Mouse (Mus musculus): Measurements from ENCODE around the gene P2ry2. TPM values are rescaled to one million over a fixed set of nuclear protein-coding genes. Genes with fewer than 3 reads are reported as not detected.

The P2ry2 gene
- polyA plus RNA-seq, 2 experiments: 2.1 to 3.2 TPM

GRCm38 (mm10) chr7:101014041-101014440, 1.4 kb upstream of the P2ry2 start:
- no peak overlapping the region for H3K4me3 ChIP-seq (replicated peaks; ENCODE audit: low read length)
- H3K4me1 ChIP-seq (ENCODE audit: control insufficient read depth, insufficient read depth, low read length): peaks cover 16% of the 10 kb centered on the region; the same call in 1 of the 2 replicates
- no peak for TF ChIP-seq POLR2A (IDR thresholded peaks at IDR 0.05; ENCODE audit: borderline replicate concordance, extremely low read depth, insufficient read depth, insufficient read length)
- no peaks in the 10 kb centered on the region for H3K9me3 ChIP-seq (ENCODE audit: control insufficient read depth, low read length)
- H3K27me3 ChIP-seq (ENCODE audit: control insufficient read depth, insufficient read depth, low read length): peaks cover 27% of the 10 kb centered on the region
- no peak overlapping the region for H3K27ac ChIP-seq (replicated peaks; ENCODE audit: low read depth, low read length)
- no peak for DNase-seq (ENCODE audit: low spot score)
- 9% methylated on average over 7 of the region's 9 CpGs for WGBS
- ATAC-seq (ENCODE audit: low FRiP score, low read depth): no peak
- no peaks in the 10 kb centered on the region for H3K36me3 ChIP-seq (ENCODE audit: control insufficient read depth, insufficient read depth, low read length)
- H3K4me2 ChIP-seq (replicated peaks; ENCODE audit: low read depth, low read length, severe bottlenecking): no peak overlapping the region
- no peak overlapping the region for H3K9ac ChIP-seq (ENCODE audit: low read depth, low read length, severe bottlenecking)

DNA sequence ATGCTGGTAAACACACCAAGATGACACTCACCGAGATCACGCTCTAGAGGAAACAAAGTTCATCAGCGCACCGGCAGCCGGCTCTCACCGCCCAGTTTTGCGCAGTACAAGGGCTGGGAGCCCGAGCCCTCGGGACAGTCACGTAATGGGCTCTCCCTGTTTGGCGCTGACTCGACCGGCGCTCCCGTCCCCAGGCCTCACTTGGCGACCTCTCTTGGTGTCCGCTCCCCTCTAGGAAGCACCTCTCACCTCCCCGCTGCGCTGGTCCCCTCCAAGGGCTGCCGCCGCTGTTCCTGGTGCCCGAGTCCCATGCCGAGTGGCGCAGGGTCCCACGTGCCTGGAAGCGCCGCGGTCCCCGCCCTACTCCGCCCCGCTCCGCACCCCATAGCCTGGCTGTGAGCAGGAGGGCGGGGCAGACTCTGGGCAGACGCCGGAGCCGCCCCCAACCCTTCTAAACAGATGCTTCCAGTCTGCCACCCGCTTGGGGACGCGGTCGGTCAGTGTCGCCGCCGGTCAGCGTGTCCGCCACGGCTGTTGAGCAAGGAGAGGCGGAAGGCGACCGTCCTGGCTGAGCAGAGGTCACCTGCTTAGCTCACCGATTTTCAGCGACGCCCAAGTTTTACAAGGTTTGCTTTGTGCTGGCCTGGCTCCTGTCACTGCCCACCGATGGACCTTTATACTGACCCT, 842 bp downstream of the P2ry2 start:
- no peaks in the 10 kb centered on the region for H3K36me3 ChIP-seq (ENCODE audit: control insufficient read depth, insufficient read depth, low read length)
- WGBS: 0% methylated on average over 40 of the region's 53 CpGs
- DNase-seq (ENCODE audit: low spot score) (peak; percentile 61), ATAC-seq (ENCODE audit: low FRiP score, low read depth) (peak; percentile 88; the same call in 1 of the 2 replicates)
- peak overlapping the region; percentile 53 for H3K9ac ChIP-seq (ENCODE audit: low read depth, low read length, severe bottlenecking)
- H3K27me3 ChIP-seq (ENCODE audit: control insufficient read depth, insufficient read depth, low read length): peaks cover 27% of the 10 kb centered on the region
- peak overlapping the region; percentile 56 for H3K4me3 ChIP-seq (replicated peaks; ENCODE audit: low read length)
- H3K4me2 ChIP-seq (replicated peaks; ENCODE audit: low read depth, low read length, severe bottlenecking): peak overlapping the region; percentile 97
- no peak for TF ChIP-seq POLR2A (IDR thresholded peaks at IDR 0.05; ENCODE audit: borderline replicate concordance, extremely low read depth, insufficient read depth, insufficient read length)
- peaks cover 10% of the 10 kb centered on the region; the same call in 1 of the 2 replicates for H3K4me1 ChIP-seq (ENCODE audit: control insufficient read depth, insufficient read depth, low read length)
- no peak overlapping the region for H3K27ac ChIP-seq (replicated peaks; ENCODE audit: low read depth, low read length)
- H3K9me3 ChIP-seq (ENCODE audit: control insufficient read depth, low read length): no peaks in the 10 kb centered on the region

DNA sequence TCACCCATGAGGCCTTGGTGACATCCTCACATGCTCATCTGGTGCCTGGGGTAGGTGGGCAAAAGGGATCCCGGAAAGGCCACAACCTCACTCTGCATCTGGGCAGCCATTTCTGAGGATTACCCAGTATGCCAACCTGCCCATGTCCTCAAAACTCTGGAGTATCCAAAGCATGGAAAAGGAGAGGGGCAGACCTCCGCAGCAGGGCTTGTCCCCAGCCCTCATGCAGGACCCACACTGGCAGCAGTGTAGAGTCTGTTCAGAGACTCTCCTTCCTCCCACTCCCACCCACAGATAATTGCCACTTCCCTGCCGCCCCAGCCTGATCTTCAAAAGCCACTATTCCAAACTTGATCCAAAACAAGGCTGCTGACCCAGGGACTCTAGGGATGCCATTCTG, 1.9 kb downstream of the P2ry2 start:
- DNase-seq (ENCODE audit: low spot score): no peak
- peaks cover 27% of the 10 kb centered on the region for H3K27me3 ChIP-seq (ENCODE audit: control insufficient read depth, insufficient read depth, low read length)
- H3K4me1 ChIP-seq (ENCODE audit: control insufficient read depth, insufficient read depth, low read length): peaks cover 10% of the 10 kb centered on the region; the same call in 1 of the 2 replicates
- no peak overlapping the region for H3K4me2 ChIP-seq (replicated peaks; ENCODE audit: low read depth, low read length, severe bottlenecking)
- H3K9ac ChIP-seq (ENCODE audit: low read depth, low read length, severe bottlenecking): no peak overlapping the region
- no peak overlapping the region; the same call in 1 of the 2 replicates for H3K4me3 ChIP-seq (replicated peaks; ENCODE audit: low read length)
- H3K36me3 ChIP-seq (ENCODE audit: control insufficient read depth, insufficient read depth, low read length): no peaks in the 10 kb centered on the region
- H3K9me3 ChIP-seq (ENCODE audit: control insufficient read depth, low read length): no peaks in the 10 kb centered on the region
- ATAC-seq (ENCODE audit: low FRiP score, low read depth): no peak
- no peak for TF ChIP-seq POLR2A (IDR thresholded peaks at IDR 0.05; ENCODE audit: borderline replicate concordance, extremely low read depth, insufficient read depth, insufficient read length)
- no peak overlapping the region for H3K27ac ChIP-seq (replicated peaks; ENCODE audit: low read depth, low read length)
- WGBS: 61% methylated on average over 3 of the region's 3 CpGs

DNA sequence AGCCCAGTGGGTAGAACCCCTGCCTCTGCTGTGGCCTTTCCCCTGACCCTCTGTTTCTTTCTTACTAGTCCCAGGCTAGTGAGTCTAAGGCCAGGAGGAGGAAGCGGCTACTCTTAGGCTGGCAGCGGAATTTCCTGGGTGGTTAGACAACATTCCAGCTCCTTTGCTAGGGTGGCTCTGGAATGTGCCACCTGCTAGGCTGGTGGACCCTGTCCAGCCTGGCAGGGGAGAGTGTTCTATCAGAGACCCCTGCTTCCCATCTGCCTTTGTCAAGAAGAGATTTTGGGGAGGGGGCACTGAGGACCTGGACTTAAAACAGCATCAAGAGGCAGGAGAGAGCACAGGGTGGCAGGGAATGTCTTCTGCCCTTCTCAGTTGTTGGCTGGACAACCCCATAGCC, 6.5 kb downstream of the P2ry2 start:
- no peaks in the 10 kb centered on the region for H3K36me3 ChIP-seq (ENCODE audit: control insufficient read depth, insufficient read depth, low read length)
- 66% methylated on average over 2 of the region's 2 CpGs for WGBS
- H3K4me2 ChIP-seq (replicated peaks; ENCODE audit: low read depth, low read length, severe bottlenecking): no peak overlapping the region
- no peak overlapping the region for H3K27ac ChIP-seq (replicated peaks; ENCODE audit: low read depth, low read length)
- peaks cover 6% of the 10 kb centered on the region for H3K4me1 ChIP-seq (ENCODE audit: control insufficient read depth, insufficient read depth, low read length)
- ATAC-seq (ENCODE audit: low FRiP score, low read depth): no peak
- DNase-seq (ENCODE audit: low spot score): no peak
- no peaks in the 10 kb centered on the region for H3K9me3 ChIP-seq (ENCODE audit: control insufficient read depth, low read length)
- peaks cover 7% of the 10 kb centered on the region for H3K27me3 ChIP-seq (ENCODE audit: control insufficient read depth, insufficient read depth, low read length)
- TF ChIP-seq POLR2A (IDR thresholded peaks at IDR 0.05; ENCODE audit: borderline replicate concordance, extremely low read depth, insufficient read depth, insufficient read length): no peak
- H3K4me3 ChIP-seq (replicated peaks; ENCODE audit: low read length): no peak overlapping the region
- H3K9ac ChIP-seq (ENCODE audit: low read depth, low read length, severe bottlenecking): no peak overlapping the region

DNA sequence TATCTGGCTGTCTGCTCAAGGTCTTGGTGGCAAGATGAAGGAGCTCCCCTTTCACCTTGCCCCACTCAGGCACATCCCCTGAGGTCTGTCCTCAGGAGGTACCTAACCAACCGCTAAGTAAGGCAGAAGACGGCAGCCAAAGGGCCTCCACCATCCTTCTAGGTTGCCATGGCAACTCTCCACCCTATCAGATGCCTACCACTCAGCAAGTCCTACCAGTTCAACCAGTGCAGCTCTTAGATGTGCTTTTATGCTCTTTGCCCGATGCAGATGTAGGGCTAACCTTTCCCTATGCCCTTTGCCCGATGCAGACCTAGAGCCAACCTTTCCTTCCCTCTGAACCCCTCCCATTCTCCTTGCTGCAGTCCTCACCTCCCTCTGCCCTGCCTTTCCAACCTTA, 7.5 kb downstream of the P2ry2 start:
- 59% methylated on average over 4 of the region's 4 CpGs for WGBS
- no peak overlapping the region for H3K27ac ChIP-seq (replicated peaks; ENCODE audit: low read depth, low read length)
- H3K9ac ChIP-seq (ENCODE audit: low read depth, low read length, severe bottlenecking): no peak overlapping the region
- no peaks in the 10 kb centered on the region for H3K9me3 ChIP-seq (ENCODE audit: control insufficient read depth, low read length)
- no peaks in the 10 kb centered on the region for H3K27me3 ChIP-seq (ENCODE audit: control insufficient read depth, insufficient read depth, low read length)
- TF ChIP-seq POLR2A (IDR thresholded peaks at IDR 0.05; ENCODE audit: borderline replicate concordance, extremely low read depth, insufficient read depth, insufficient read length): no peak
- DNase-seq (ENCODE audit: low spot score): no peak
- H3K4me3 ChIP-seq (replicated peaks; ENCODE audit: low read length): no peak overlapping the region
- H3K4me1 ChIP-seq (ENCODE audit: control insufficient read depth, insufficient read depth, low read length): peaks cover 6% of the 10 kb centered on the region
- no peaks in the 10 kb centered on the region for H3K36me3 ChIP-seq (ENCODE audit: control insufficient read depth, insufficient read depth, low read length)
- no peak overlapping the region for H3K4me2 ChIP-seq (replicated peaks; ENCODE audit: low read depth, low read length, severe bottlenecking)
- no peak for ATAC-seq (ENCODE audit: low FRiP score, low read depth)

All from limb, embryonic 14.5 days (tissue).